Mouse (Mus musculus) urinary bladder, adult 2 months (tissue): ENCODE measurements around the gene Gm10642. TPM values are rescaled to one million over a fixed set of nuclear protein-coding genes. Genes with fewer than 3 reads are reported as not detected.

Experiments
- DNase-seq: peaks from one replicate; pipeline ENCODE4 v3.0.0; 2022; ENCODE audit warnings: low spot score
- polyA plus RNA-seq: library from polyadenylated mRNA; depleted of rRNA; stranded (reverse); fragments of >200 nt; gene quantifications from 2 replicates; pipeline ENCODE4 v1.2.3, GENCODE M21; 2012; rRNA removed

The Gm10642 gene
- polyA plus RNA-seq, 1 experiment, result 1.7 TPM

GRCm38 (mm10) chr9:70671772-70672579 lies 15.9 kb downstream of the Gm10642 start:
- DNase-seq, result no peak

GRCm38 (mm10) chr9:70673656-70674055 lies 17.6 kb downstream of the Gm10642 start:
- no peak for DNase-seq

GRCm38 (mm10) chr9:70675117-70675516 lies 19.1 kb downstream of the Gm10642 start:
- DNase-seq, result no peak

- no peak for DNase-seq
These were observed 19.9 kb downstream of the Gm10642 start for GRCm38 (mm10) chr9:70675961-70676360.

- peak; percentile 96 for DNase-seq
These were observed 22.7 kb downstream of the Gm10642 start, which contains the start of gene Adam10 for GRCm38 (mm10) chr9:70678682-70679131. Adam10 (plus strand) TSS chr9:70678997.

GRCm38 (mm10) chr9:70679132-70680091 lies 23.4 kb downstream of the Gm10642 start:
- peak; percentile 58 for DNase-seq

GRCm38 (mm10) chr9:70682202-70682601 lies 26.2 kb downstream of the Gm10642 start:
- DNase-seq, result no peak

GRCm38 (mm10) chr9:70688301-70688968 lies 32.4 kb downstream of the Gm10642 start:
- DNase-seq, result no peak

GRCm38 (mm10) chr9:70689926-70690325 lies 33.9 kb downstream of the Gm10642 start:
- DNase-seq, result no peak

GRCm38 (mm10) chr9:70690579-70690978 lies 34.5 kb downstream of the Gm10642 start:
- no peak for DNase-seq

GRCm38 (mm10) chr9:70691772-70692693 lies 36.0 kb downstream of the Gm10642 start:
- no peak for DNase-seq

GRCm38 (mm10) chr9:70695723-70696122 lies 39.7 kb downstream of the Gm10642 start:
- DNase-seq, result no peak

GRCm38 (mm10) chr9:70698090-70698489 lies 42.0 kb downstream of the Gm10642 start:
- DNase-seq, result no peak

GRCm38 (mm10) chr9:70703597-70704203 lies 47.6 kb downstream of the Gm10642 start:
- DNase-seq, result no peak

- no peak for DNase-seq
These were observed 50.4 kb downstream of the Gm10642 start for GRCm38 (mm10) chr9:70706444-70706843.

Other genes with a start within 250 kb of the Gm10642 start
- gene Ccnb2, start 234.7 kb upstream of the Gm10642 start, polyA plus RNA-seq, result 3.1 and 4.1 TPM in 2 replicates
- gene Rnf111, start 152.5 kb upstream of the Gm10642 start, polyA plus RNA-seq, result 27.3 and 27.6 TPM in 2 replicates
- gene Sltm, start 113.5 kb upstream of the Gm10642 start, polyA plus RNA-seq, result 36.6 and 40.4 TPM in 2 replicates
- gene Mindy2, start 923 bp downstream of the Gm10642 start, polyA plus RNA-seq, result 16.0 and 16.5 TPM in 2 replicates
- gene Adam10, start 22.7 kb downstream of the Gm10642 start, polyA plus RNA-seq, result 57.7 and 63.5 TPM in 2 replicates